Mouse (Mus musculus): Measurements from ENCODE around the gene Cyp1a1.

DNA sequence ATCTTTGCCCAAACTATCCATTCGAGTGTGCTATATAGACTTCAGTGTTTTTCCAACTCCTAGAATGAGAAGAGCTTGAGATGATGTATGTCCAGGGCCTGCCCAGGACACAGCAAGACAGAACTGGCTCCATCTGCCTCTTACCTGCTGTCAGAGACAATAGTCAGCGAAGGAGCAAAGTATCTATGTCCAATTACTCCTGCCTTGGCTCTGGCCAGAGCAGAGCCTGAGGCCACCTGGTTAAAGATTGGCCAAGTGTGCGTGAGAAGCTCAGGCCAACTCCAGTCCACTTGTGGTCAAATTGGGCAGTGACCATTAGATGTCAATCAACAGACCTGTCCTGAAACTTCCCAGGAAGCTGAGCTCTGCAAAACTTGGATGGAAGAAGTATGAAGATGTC is 18.2 kb upstream of the Cyp1a1 start:
- TF ChIP-seq CTCF (IDR thresholded peaks at IDR 0.05; ENCODE audit: low read depth) = no peak
- no peak for TF ChIP-seq EP300 (IDR thresholded peaks at IDR 0.05; ENCODE audit: low read depth)

All from heart, postnatal 0 days (tissue).